Mouse (Mus musculus) midbrain, embryonic 12.5 days (tissue): ENCODE measurements around the gene Ift57. TPM values are rescaled to one million over a fixed set of nuclear protein-coding genes. Genes with fewer than 3 reads are reported as not detected.

Source experiments
- ATAC-seq: fragments of 200-750 bp; cut with Nextera tagmentation; 2 replicates; pipeline ENCODE4 v1.8.0; 2017; ENCODE audit warnings: low read depth, moderate TSS enrichment, moderate library complexity; ENCODE audit not compliant: low FRiP score
- H3K27ac ChIP-seq: fragments of 300-500 bp; sonication (generic); replicated peaks from 2 replicates; pipeline ENCODE4 v1.5.1; 2016; ENCODE audit warnings: mild to moderate bottlenecking
- H3K27me3 ChIP-seq: fragments of 300-500 bp; sonication (generic); 2 replicates; pipeline ENCODE4 v1.6.1; 2016; ENCODE audit warnings: mild to moderate bottlenecking
- H3K36me3 ChIP-seq: fragments of 300-500 bp; sonication (generic); 2 replicates; pipeline ENCODE4 v1.6.1; 2016
- H3K4me1 ChIP-seq: fragments of 300-500 bp; sonication (generic); 2 replicates; pipeline ENCODE4 v1.6.1; 2016
- H3K4me2 ChIP-seq: fragments of 300-500 bp; sonication (generic); replicated peaks from 2 replicates; pipeline ENCODE4 v1.6.1; 2016; ENCODE audit warnings: mild to moderate bottlenecking, moderate library complexity
- H3K4me3 ChIP-seq: fragments of 300-500 bp; sonication (generic); 2 replicates; pipeline ENCODE4 v1.5.1; 2016; ENCODE audit warnings: mild to moderate bottlenecking
- H3K9ac ChIP-seq: fragments of 300-500 bp; sonication (generic); replicated peaks from 2 replicates; pipeline ENCODE4 v1.6.1; 2016; ENCODE audit warnings: mild to moderate bottlenecking, moderate library complexity
- H3K9me3 ChIP-seq: fragments of 300-500 bp; sonication (generic); 2 replicates; pipeline ENCODE4 v1.6.1; 2016; ENCODE audit warnings: mild to moderate bottlenecking
- WGBS: fragments of 180-500 bp; shearing (Covaris S2); methylation state at CpG from one replicate; pipeline ENCODE4 v1.1.7; 2016; 5-methylcytosine and 5-hydroxymethylcytosine counted together
- polyA plus RNA-seq: library from polyadenylated mRNA; unstranded; fragments of >200 nt; fragmentation: Nextera tagmentation; extraction: Ambion mirVana; gene quantifications from 2 replicates; pipeline ENCODE4 v1.2.1, GENCODE M21; 2016

The Ift57 gene
- polyA plus RNA-seq, 1 experiment from 2014 or later: 40.3 TPM

DNA sequence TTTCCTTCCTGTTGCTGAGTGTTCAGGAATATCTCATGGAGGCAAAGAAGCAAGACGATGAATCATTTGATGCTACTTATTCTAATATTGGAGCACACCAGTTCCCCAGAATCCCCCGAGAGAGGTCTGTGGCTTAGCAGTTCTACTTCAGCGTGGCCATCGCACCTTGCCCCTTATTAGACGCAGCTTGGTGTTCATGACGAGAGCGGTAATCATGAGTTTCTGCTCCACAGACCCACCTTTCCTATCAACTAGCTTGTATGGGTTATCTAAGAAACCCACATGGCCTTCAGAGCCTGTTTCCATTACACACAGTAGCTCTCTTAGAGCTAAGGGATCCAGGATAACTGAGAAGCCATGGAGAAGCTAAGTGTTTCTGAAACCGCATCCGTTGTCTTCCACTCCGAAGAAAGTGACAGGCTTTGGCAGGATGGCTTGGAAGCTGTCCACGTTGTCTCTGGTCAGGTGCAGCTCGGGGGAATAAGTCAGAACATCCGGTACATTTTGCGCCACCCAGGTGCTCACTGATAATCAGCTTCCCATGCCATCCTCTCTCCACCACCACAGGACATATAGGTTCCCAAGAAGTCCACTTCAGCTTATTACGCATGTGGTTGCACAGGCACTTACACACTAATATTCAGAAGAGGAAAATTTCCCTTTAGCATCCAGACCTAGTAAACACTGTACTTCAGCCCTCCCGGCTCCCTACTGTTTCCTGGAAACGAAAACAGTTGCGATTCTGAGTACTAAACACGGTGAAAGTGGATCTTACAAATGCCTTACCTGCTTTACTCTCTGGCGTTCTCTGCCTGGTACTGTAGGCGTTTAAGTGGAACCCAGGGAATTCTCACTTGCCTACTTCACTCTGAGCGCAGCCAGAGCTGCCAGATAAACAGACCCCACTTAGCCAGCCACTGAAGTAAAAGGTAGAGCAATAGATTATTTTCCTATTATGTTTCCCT is 76.3 kb downstream of the Ift57 start:
- H3K4me3 ChIP-seq: no peak overlapping the region
- H3K27me3 ChIP-seq: no peaks in the 10 kb centered on the region
- ATAC-seq: no peak
- no peaks in the 10 kb centered on the region for H3K4me1 ChIP-seq
- no peak overlapping the region for H3K9ac ChIP-seq
- H3K27ac ChIP-seq: no peak overlapping the region
- H3K4me2 ChIP-seq: no peak overlapping the region
- H3K36me3 ChIP-seq: no peaks in the 10 kb centered on the region
- WGBS: 92% methylated on average over 22 of the region's 22 CpGs
- no peaks in the 10 kb centered on the region for H3K9me3 ChIP-seq

DNA sequence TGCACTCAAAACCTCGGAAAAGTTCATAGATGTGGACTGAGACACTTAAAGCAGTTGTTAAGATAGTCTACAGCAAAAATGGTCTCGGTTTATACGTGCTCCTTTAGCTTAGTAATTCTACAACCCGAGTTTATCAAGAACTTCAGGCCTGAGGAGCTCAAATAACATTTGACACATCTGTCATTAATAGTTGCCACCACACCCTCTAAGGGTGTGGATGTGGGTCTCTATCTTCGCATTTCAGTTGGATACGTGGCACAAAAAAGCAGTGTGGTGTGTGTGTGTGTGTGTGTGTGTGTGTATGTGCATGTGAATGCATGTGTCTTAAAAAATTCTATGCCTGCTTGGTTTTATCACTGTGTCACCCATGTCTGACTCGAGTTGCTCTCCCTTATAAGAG is 77.9 kb downstream of the Ift57 start:
- no peaks in the 10 kb centered on the region for H3K36me3 ChIP-seq
- no peaks in the 10 kb centered on the region for H3K27me3 ChIP-seq
- no peak overlapping the region for H3K9ac ChIP-seq
- no peak overlapping the region for H3K4me3 ChIP-seq
- WGBS: 82% methylated on average over 7 of the region's 7 CpGs
- H3K27ac ChIP-seq: no peak overlapping the region
- H3K4me1 ChIP-seq: no peaks in the 10 kb centered on the region
- no peak overlapping the region for H3K4me2 ChIP-seq
- H3K9me3 ChIP-seq: no peaks in the 10 kb centered on the region
- ATAC-seq: no peak

DNA sequence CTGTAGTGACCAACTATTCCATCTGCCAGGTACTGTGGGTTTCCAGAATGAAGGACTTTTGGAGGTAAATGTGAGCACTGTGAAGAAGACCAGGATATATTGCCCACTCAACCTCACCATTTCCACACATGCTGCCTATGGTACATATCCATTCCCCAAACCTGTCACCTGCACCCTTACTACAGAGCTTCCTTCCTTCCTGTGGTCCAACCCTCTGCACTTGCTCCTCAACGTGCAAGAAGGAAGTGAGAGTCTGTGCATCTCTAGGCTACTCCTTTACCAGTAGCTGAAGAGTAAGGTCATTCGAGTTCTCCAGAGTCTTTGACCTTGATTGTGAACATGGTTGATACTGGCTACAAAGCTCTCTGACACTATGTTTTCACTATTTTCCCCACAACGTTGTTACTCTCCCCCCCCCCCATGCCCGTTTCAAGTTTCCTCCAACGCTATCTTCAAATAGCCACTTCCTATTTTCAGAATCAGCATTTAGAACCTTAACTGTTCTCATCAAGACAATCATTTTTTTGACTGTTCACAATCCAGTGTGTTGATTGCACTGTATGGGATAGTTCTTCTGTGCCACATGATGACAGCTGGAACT is 82.6 kb downstream of the Ift57 start:
- no peak overlapping the region for H3K9ac ChIP-seq
- no peaks in the 10 kb centered on the region for H3K9me3 ChIP-seq
- no peaks in the 10 kb centered on the region for H3K36me3 ChIP-seq
- no peaks in the 10 kb centered on the region for H3K27me3 ChIP-seq
- no peak overlapping the region for H3K4me2 ChIP-seq
- no peak for ATAC-seq
- no peak overlapping the region for H3K27ac ChIP-seq
- 91% methylated on average over 5 of the region's 5 CpGs for WGBS
- H3K4me3 ChIP-seq: no peak overlapping the region
- H3K4me1 ChIP-seq: no peaks in the 10 kb centered on the region

DNA sequence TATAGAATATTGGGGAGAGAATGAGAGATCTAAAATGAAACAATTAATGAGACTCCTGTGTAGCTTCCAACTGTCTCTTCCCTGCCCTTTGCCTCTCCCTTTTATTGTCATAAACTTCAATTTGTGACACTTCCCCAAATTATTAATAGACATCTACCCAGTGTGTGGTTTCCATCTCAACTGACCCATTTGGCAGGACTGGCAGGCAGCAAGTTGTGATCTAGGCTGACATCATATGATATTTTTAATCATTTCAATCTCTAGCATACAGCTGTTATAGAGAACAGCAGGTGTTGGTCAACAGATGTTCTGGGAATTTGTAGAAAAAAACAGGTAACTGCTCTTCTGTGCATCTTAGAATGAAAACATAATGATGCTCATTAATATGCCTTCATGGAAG is 84.3 kb downstream of the Ift57 start:
- H3K9me3 ChIP-seq: no peaks in the 10 kb centered on the region
- no peaks in the 10 kb centered on the region for H3K4me1 ChIP-seq
- no peak overlapping the region for H3K27ac ChIP-seq
- H3K9ac ChIP-seq: no peak overlapping the region
- H3K4me2 ChIP-seq: no peak overlapping the region
- H3K27me3 ChIP-seq: no peaks in the 10 kb centered on the region
- ATAC-seq: no peak
- H3K4me3 ChIP-seq: no peak overlapping the region
- H3K36me3 ChIP-seq: no peaks in the 10 kb centered on the region

DNA sequence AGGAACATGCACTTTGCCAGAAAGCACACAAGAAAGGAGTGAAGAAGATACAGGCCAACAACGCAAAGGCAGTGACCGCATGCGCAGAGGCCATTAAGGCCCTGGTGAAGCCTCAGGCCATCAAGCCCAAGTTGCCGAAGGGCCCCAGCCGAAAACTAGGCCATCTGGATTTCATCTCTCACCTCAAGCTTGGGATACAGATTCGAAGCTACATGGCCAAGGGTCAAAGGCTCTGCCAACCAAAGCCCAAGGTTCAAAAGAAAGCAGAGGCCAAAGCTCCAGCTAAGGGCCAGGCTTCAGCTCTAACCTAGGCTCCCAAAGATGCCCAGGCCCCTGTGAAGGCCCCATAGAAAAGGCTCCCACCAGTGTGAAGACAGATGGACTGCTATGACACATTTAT is 87.1 kb downstream of the Ift57 start:
- Histone ChIP-seq H3K27ac (no peak overlapping the region), H3K36me3 (no peaks in the 10 kb centered on the region), H3K27me3 (no peaks in the 10 kb centered on the region), H3K4me3 (no peak overlapping the region), H3K4me1 (no peaks in the 10 kb centered on the region), H3K9me3 (no peaks in the 10 kb centered on the region), H3K9ac (no peak overlapping the region), H3K4me2 (no peak overlapping the region)
- WGBS: 93% methylated on average over 6 of the region's 6 CpGs
- ATAC-seq: no peak

DNA sequence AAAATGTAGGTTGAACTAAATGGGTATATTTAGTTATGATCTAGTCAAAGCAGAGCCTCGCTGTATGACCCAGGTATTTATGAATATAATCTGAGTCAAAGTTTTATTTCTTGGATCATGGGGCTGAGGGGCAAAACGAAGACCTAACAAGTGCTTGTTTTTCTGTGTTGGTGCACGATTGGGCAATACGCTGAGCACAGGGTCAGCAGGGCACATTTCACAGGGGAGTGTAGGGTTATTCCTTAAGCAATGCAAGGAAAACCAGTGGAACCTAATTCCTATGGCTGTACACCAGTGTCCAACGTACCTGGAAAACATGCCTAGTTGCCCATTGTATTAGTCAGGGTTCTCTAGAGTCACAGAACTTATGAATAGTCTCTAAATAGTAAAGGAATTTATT is 88.7 kb downstream of the Ift57 start:
- WGBS: 87% methylated on average over 5 of the region's 5 CpGs
- H3K9ac ChIP-seq: no peak overlapping the region
- H3K9me3 ChIP-seq: no peaks in the 10 kb centered on the region
- H3K27ac ChIP-seq: no peak overlapping the region
- no peak overlapping the region for H3K4me2 ChIP-seq
- H3K4me1 ChIP-seq: no peaks in the 10 kb centered on the region
- H3K4me3 ChIP-seq: no peak overlapping the region
- no peaks in the 10 kb centered on the region for H3K36me3 ChIP-seq
- no peaks in the 10 kb centered on the region for H3K27me3 ChIP-seq
- no peak for ATAC-seq

DNA sequence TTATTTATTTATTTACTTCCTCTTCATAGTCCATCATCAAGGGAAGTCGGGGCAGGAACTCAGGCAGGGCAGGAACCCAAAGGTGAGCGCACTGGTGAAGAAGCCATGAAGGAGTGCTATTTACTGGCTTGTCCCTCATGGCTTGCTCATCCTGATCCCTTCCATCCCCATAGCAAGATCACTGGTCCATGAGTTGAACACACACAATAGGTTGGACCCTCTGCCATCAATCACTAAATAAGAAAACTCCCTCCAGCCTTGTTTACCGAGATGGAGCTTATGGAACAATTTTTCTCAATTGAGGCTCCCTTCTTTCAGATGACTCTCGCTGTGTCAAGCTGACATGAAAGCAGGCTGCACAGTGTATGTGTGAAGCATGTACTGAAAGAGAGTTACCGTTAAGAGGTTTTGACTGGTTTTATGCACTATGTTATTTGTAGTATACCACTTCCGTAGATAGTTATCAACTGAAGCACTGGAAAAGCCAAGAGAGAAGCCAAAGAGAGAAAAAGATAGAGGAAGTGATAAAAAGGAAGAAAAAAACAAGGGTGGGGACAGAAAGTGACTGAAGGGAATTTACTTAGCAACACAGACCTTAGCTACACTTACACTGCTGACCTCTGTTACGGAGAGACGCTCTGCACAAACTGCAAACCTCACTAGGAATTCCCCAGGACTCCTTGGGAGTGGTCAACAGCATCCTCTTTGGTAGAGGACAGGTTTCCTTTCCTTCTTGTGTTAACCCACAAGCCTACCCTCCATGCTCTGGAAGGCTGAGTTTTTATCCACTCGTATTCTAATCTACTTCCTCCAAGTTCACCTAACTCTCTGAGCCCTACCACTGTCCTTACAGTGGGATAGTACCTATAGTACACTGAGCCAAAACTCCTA is 91.8 kb downstream of the Ift57 start:
- H3K36me3 ChIP-seq: no peaks in the 10 kb centered on the region
- H3K27me3 ChIP-seq: no peaks in the 10 kb centered on the region
- no peak overlapping the region for H3K4me2 ChIP-seq
- H3K4me3 ChIP-seq: no peak overlapping the region
- H3K9me3 ChIP-seq: no peaks in the 10 kb centered on the region
- 87% methylated on average over 9 of the region's 9 CpGs for WGBS
- H3K4me1 ChIP-seq: no peaks in the 10 kb centered on the region
- H3K9ac ChIP-seq: no peak overlapping the region
- no peak overlapping the region for H3K27ac ChIP-seq
- ATAC-seq: no peak

DNA sequence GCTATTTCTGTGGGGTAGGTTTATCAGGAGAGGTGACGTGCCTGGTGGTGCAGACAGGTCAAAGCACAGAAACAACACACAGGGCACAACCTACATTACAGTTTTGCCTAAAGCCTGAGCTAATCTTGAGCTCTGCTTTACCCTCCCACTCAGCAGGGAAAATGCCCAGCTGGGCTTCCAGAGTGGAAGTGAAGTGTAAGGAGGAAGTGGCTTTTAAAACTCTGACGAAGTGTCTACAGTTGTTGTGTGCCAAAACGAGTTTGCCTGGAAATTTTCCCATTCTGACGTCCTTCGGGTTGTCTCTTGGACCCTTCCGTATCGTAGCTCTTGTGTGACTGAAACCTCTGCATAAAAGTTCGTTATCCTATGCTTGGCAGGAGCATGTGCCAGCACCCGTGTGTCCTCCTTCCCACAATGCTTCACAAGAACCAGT is 93.4 kb downstream of the Ift57 start:
- no peaks in the 10 kb centered on the region for H3K27me3 ChIP-seq
- WGBS: 77% methylated on average over 9 of the region's 9 CpGs

DNA sequence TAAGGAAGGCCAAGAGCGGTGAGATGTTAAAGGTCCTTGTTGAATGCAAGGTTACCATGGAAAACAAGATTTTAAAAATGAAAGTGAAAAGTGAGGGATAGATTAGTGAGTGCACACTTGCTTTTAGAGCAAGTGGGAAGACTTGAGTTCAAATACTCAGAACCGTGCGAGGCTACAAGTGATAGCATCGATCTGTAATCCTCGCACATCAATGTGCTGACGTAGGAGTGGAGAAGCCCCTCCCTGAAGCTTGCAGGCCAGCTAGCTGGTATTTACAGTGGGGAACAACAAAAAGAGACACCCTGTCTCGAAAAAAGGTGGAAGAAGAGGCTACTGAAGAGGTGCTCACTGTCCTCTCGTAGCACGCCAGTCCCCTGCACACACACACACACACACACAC is 94.6 kb downstream of the Ift57 start:
- no peak for ATAC-seq
- 88% methylated on average over 9 of the region's 9 CpGs for WGBS

More for the DNA sequence above, 93.4 kb downstream of the Ift57 start:
- Histone ChIP-seq H3K9me3 (no peaks in the 10 kb centered on the region), H3K4me2 (no peak overlapping the region), H3K9ac (no peak overlapping the region), H3K4me1 (no peaks in the 10 kb centered on the region), H3K36me3 (no peaks in the 10 kb centered on the region), H3K4me3 (no peak overlapping the region), H3K27ac (no peak overlapping the region)
- no peak for ATAC-seq

DNA sequence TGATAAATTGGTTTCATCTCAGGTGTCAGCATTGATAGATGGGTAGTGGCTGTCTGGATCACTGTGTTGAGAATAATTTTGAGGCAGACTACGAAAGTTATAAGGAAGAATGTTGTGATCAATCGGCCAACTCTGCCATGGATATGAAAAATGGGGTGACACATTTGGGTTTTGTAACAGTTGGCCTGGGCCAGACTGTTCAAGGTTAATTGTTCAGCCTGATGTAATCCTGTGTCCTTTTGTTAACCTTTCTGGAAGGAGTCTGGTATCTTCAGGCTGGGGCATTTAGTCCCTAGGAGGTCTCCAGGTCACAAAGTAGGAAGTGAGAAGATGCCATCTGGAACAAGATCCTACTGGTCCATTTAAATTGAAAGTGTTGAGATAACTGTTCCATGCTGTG is 97.2 kb downstream of the Ift57 start:
- ATAC-seq: no peak
- Histone ChIP-seq H3K9ac (no peak overlapping the region), H3K27me3 (no peaks in the 10 kb centered on the region), H3K4me2 (no peak overlapping the region), H3K4me1 (no peaks in the 10 kb centered on the region), H3K4me3 (no peak overlapping the region), H3K9me3 (no peaks in the 10 kb centered on the region), H3K36me3 (no peaks in the 10 kb centered on the region), H3K27ac (no peak overlapping the region)
- WGBS: 90% methylated on average over 2 of the region's 2 CpGs

More for the DNA sequence above, 94.6 kb downstream of the Ift57 start:
- no peak overlapping the region for H3K4me2 ChIP-seq
- H3K9ac ChIP-seq: no peak overlapping the region
- H3K9me3 ChIP-seq: no peaks in the 10 kb centered on the region
- no peaks in the 10 kb centered on the region for H3K36me3 ChIP-seq
- no peaks in the 10 kb centered on the region for H3K27me3 ChIP-seq
- H3K4me3 ChIP-seq: no peak overlapping the region
- H3K27ac ChIP-seq: no peak overlapping the region
- H3K4me1 ChIP-seq: no peaks in the 10 kb centered on the region

DNA sequence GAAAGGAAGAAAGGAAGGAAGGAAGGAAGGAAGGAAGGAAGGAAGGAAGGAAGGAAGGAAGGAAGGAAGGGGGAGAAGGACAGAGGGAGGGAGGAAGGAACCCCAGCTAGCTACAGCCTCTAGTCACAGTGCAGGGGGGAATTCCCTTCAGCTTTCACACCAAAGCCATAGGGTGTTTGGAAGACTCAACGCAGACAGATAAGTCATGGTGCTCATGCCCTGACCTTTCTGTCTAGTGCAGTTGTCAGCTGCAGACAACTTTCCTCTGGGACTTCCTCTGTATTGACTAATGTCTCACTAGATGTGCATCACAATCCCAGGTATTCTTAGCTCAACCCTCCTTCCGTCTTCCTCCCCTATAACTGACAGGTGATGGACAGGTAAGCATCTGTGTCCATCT is 97.9 kb downstream of the Ift57 start:
- Histone ChIP-seq H3K4me2 (no peak overlapping the region), H3K4me1 (no peaks in the 10 kb centered on the region), H3K9me3 (no peaks in the 10 kb centered on the region), H3K27me3 (no peaks in the 10 kb centered on the region), H3K36me3 (no peaks in the 10 kb centered on the region), H3K27ac (no peak overlapping the region), H3K9ac (no peak overlapping the region), H3K4me3 (no peak overlapping the region)
- WGBS: 90% methylated on average over 2 of the region's 2 CpGs
- no peak for ATAC-seq

DNA sequence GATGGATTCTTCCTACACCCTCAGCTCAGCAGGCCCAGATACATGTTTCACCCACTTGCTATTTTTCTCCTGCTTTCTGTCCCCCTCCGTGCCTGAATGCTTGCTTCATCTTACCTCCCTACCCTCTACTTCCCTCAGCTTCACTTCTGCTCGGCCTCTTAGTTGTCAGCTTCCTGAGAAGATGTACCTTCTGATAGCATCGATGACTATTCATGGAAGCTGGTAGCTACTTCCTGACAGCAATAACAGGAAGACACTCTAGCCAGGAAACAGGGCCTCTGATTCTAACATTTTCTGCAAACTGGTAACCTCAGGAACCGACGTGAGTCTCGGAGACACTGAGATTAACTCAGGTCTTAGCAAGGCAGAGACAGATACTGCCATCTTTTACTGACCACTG is 99.8 kb downstream of the Ift57 start:
- no peaks in the 10 kb centered on the region for H3K9me3 ChIP-seq
- H3K4me2 ChIP-seq: no peak overlapping the region
- H3K27ac ChIP-seq: no peak overlapping the region
- no peak overlapping the region for H3K9ac ChIP-seq
- peaks cover 8% of the 10 kb centered on the region for H3K4me1 ChIP-seq
- no peak for ATAC-seq
- no peak overlapping the region for H3K4me3 ChIP-seq
- H3K27me3 ChIP-seq: no peaks in the 10 kb centered on the region
- no peaks in the 10 kb centered on the region for H3K36me3 ChIP-seq
- 88% methylated on average over 6 of the region's 6 CpGs for WGBS
